11 mouse cellular contexts compared by ENCODE assay signal in the genomic region with DNA sequence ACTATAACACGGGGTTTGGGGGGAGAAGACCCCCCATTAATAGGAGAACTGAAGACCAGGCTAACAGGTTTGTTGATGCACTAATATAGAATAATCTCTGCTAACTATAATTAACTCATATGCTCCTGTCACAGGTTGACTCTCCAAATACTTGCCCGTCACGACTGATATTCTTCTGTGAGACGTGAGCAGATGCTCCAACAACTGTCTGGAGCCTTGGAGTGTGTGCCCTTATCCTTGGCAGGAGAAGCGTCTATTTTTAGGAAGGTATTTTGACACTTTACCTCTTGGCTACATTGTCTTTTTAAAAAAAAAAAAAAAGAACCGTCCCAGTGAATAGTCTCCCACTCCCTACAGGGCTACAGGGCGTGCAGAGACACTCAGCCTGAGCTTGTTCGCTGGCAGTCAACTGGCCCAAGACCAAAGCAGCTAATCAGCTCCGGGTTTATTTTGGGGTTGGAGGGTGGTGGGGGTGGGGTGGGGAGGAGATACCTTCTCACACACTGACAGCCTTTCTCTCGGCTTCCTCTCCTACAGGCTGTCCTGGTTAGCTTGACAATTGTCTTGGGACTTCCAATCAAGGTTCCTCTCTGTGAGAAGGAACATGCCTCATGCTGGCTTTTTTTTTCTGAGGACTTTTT.
A peak's percentile ranks its signal among the peaks of the same experiment; 100 is the strongest.
DNase-seq lines count a peak whose midpoint lies in the region; ATAC-seq and TF ChIP-seq lines count a peak whose summit lies in the region.
"Had no signal": no experiment of that assay in that cellular context is flagged by ENCODE, and none has a peak within 500 bp of the region (broad histone marks: within the 10 kb centered on the region; RNA-seq: fewer than 3 reads in every experiment).

No protein-coding gene starts in this region.

- 42% methylated on average over 10 of the region's 10 CpGs for WGBS in kidney, embryonic 15.5 days
- WGBS in kidney, adult 2 months, result 48% methylated on average over 10 of the region's 10 CpGs
- WGBS in embryonic facial prominence, embryonic 14.5 days, result 17% methylated on average over 10 of the region's 10 CpGs
- WGBS in intestine, embryonic 16.5 days, result 41% methylated on average over 10 of the region's 10 CpGs

- H3K4me1 ChIP-seq in kidney, embryonic 15.5 days, result peaks cover 23% of the 10 kb centered on the region
- no peaks in the 10 kb centered on the region for H3K4me1 ChIP-seq in kidney, adult 2 months (ENCODE audit: control insufficient read depth, insufficient read depth, low read length)
- H3K4me1 ChIP-seq in embryonic facial prominence, embryonic 14.5 days (ENCODE audit: control insufficient read depth, insufficient read depth, low read length), result peaks cover 26% of the 10 kb centered on the region
- peaks cover 12% of the 10 kb centered on the region for H3K4me1 ChIP-seq in intestine, embryonic 16.5 days (ENCODE audit: control insufficient read depth, insufficient read depth, low read length)

- no peak for DNase-seq in kidney, adult 2 months
- peak; percentile 57 for DNase-seq in brain, embryonic 14.5 days (ENCODE audit: low read depth)
- DNase-seq in embryonic facial prominence, embryonic 14.5 days (ENCODE audit: low spot score), result peak; percentile 80
- DNase-seq in heart, postnatal 10 days, result peak; percentile 75 to 80
- no peak for DNase-seq in thymus, postnatal 25 days
- DNase-seq: adrenal gland, postnatal 25 days; spleen, adult 18-20 months had no signal

- no peaks in the 10 kb centered on the region for H3K9me3 ChIP-seq in kidney, embryonic 15.5 days (replicated peaks)
- no peaks in the 10 kb centered on the region for H3K9me3 ChIP-seq in embryonic facial prominence, embryonic 14.5 days (ENCODE audit: control insufficient read depth, low read length)
- H3K9me3 ChIP-seq in intestine, embryonic 16.5 days (ENCODE audit: control insufficient read depth, low read length), result no peaks in the 10 kb centered on the region

- no peak for ATAC-seq in kidney, embryonic 15.5 days (replicated peaks; ENCODE audit: low FRiP score)
- peak; percentile 79 for ATAC-seq in embryonic facial prominence, embryonic 14.5 days (ENCODE audit: low read depth)
- no peak for ATAC-seq in intestine, embryonic 16.5 days
- ATAC-seq in monocyte, adult 5-6 weeks (replicated peaks; ENCODE audit: insufficient number of reproducible peaks, low FRiP score, low TSS enrichment, poor library complexity, severe bottlenecking), result no peak

- H3K36me3 ChIP-seq in kidney, embryonic 15.5 days, result no peaks in the 10 kb centered on the region
- no peaks in the 10 kb centered on the region for H3K36me3 ChIP-seq in kidney, adult 2 months (ENCODE audit: control insufficient read depth, insufficient read depth, low read length)
- no peaks in the 10 kb centered on the region for H3K36me3 ChIP-seq in embryonic facial prominence, embryonic 14.5 days (ENCODE audit: control insufficient read depth, insufficient read depth, low read length)
- H3K36me3 ChIP-seq in intestine, embryonic 16.5 days (ENCODE audit: control insufficient read depth, insufficient read depth, low read length), result no peaks in the 10 kb centered on the region

- TF ChIP-seq CTCF in kidney, adult 2 months (conservative IDR thresholded peaks at IDR 0.05; ENCODE audit: insufficient read depth, insufficient read length, low read depth, low read length), result no peak
- TF ChIP-seq CTCF in brain, embryonic 14.5 days (IDR thresholded peaks at IDR 0.05; ENCODE audit: borderline replicate concordance, extremely low read depth, insufficient read depth, insufficient read length), result no peak

- no peak overlapping the region for H3K9ac ChIP-seq in kidney, embryonic 15.5 days
- H3K9ac ChIP-seq in embryonic facial prominence, embryonic 14.5 days (ENCODE audit: low read depth, low read length), result 0 out of 2 replicates have a peak overlapping the region, but pooled peaks have one; percentile 16
- H3K9ac ChIP-seq in intestine, embryonic 16.5 days (ENCODE audit: low read depth, low read length), result no peak overlapping the region

- TF ChIP-seq POLR2A in kidney, adult 2 months (IDR thresholded peaks at IDR 0.05; ENCODE audit: low read depth, low read length), result no peak
- TF ChIP-seq POLR2A in brain, embryonic 14.5 days (IDR thresholded peaks at IDR 0.05; ENCODE audit: borderline replicate concordance, extremely low read depth, insufficient read depth, insufficient read length, poor library complexity, severe bottlenecking), result no peak

- peak overlapping the region; percentile 25; the same call in 1 of the 2 replicates for H3K4me2 ChIP-seq in kidney, embryonic 15.5 days
- peak overlapping the region; percentile 37 for H3K4me2 ChIP-seq in embryonic facial prominence, embryonic 14.5 days (ENCODE audit: low read depth, low read length)
- H3K4me2 ChIP-seq in intestine, embryonic 16.5 days (ENCODE audit: low read depth, low read length), result no peak overlapping the region

- no peaks in the 10 kb centered on the region for H3K27me3 ChIP-seq in kidney, embryonic 15.5 days
- H3K27me3 ChIP-seq in kidney, adult 2 months (replicated peaks; ENCODE audit: control insufficient read depth, insufficient read depth, low read length), result no peaks in the 10 kb centered on the region
- no peaks in the 10 kb centered on the region for H3K27me3 ChIP-seq in embryonic facial prominence, embryonic 14.5 days (replicated peaks; ENCODE audit: control insufficient read depth, insufficient read depth, low read length)
- H3K27me3 ChIP-seq in intestine, embryonic 16.5 days (replicated peaks; ENCODE audit: control insufficient read depth, insufficient read depth, low read length), result no peaks in the 10 kb centered on the region

- intact Hi-C loops in heart, postnatal 10 days (cut with DNase I), result loop anchor here (2.0 kb wide), 1 partner anchor 104 kb away; a partner anchor contains a TSS

- H3K4me3 ChIP-seq in kidney, embryonic 15.5 days (replicated peaks), result no peak overlapping the region
- H3K4me3 ChIP-seq in kidney, adult 2 months (ENCODE audit: insufficient read depth, low read depth, low read length), result no peak overlapping the region
- H3K4me3 ChIP-seq in embryonic facial prominence, embryonic 14.5 days (ENCODE audit: low read depth, low read length), result no peak overlapping the region
- H3K4me3 ChIP-seq in intestine, embryonic 16.5 days (ENCODE audit: low read length), result no peak overlapping the region

- no peak overlapping the region for H3K27ac ChIP-seq in kidney, embryonic 15.5 days
- no peak overlapping the region for H3K27ac ChIP-seq in kidney, adult 2 months (ENCODE audit: insufficient read depth, low read depth, low read length)
- H3K27ac ChIP-seq in embryonic facial prominence, embryonic 14.5 days (replicated peaks; ENCODE audit: low read depth, low read length), result peak overlapping the region; percentile 49
- H3K27ac ChIP-seq in intestine, embryonic 16.5 days (ENCODE audit: low read length), result no peak overlapping the region
- H3K27ac ChIP-seq: macrophage had no signal

Comparison
In these comparisons a context has a peak if more than half of its experiments do, and no peak if none do; other contexts are left out.
1. DNase-seq: peak in brain, embryonic 14.5 days (single experiment), embryonic facial prominence, embryonic 14.5 days (single experiment) and heart, postnatal 10 days (2 of 2); none in kidney, adult 2 months (single experiment) and thymus, postnatal 25 days (single experiment).